Mouse (Mus musculus) small intestine, adult 2 months (tissue): ENCODE measurements around the gene Cript.

Source experiments
- CTCF ChIP-seq: fragments of 200-500 bp; IDR thresholded peaks from 2 replicates; pipeline ENCODE4 v1.5.1; 2012; ENCODE audit warnings: low read depth, mild to moderate bottlenecking, control low read depth, inconsistent platforms, low read length, moderate library complexity, mixed read lengths; ENCODE audit not compliant: insufficient replicate concordance, insufficient read length; ENCODE audit errors: extremely low read depth
- POLR2A ChIP-seq: fragments of 200-500 bp; IDR thresholded peaks from 2 replicates; pipeline ENCODE4 v1.6.1; 2012; ENCODE audit warnings: low read depth, mild to moderate bottlenecking, control low read depth, inconsistent platforms, low read length, moderate library complexity

GRCm38 (mm10) chr17:87038496-87038895 is 13.1 kb downstream of the Cript start:
- TF ChIP-seq CTCF (no peak), POLR2A (no peak)
